Mouse (Mus musculus) layer of hippocampus, adult 2 months (tissue): ENCODE measurements around the gene Jmjd8. TPM values are rescaled to one million over a fixed set of nuclear protein-coding genes. Genes with fewer than 3 reads are reported as not detected.
"Not testable (repeated sequence)": the region's sequence is repeated elsewhere in the genome, so short reads cannot be mapped to it uniquely, and the experiment has no call there.

Experiments used
- DNase-seq, 2 experiments: peaks; one replicate each; pipeline ENCODE4 v3.0.0; 2022; ENCODE audit warnings: low spot score in 2 of 2
- H3K27ac ChIP-seq: fragments of 200-600 bp; 2 replicates; pipeline ENCODE4 v1.8.1; 2022
- H3K4me3 ChIP-seq: fragments of 200-600 bp; 2 replicates; pipeline ENCODE4 v1.8.1; 2022; ENCODE audit warnings: mild to moderate bottlenecking
- CTCF ChIP-seq: fragments of 200-600 bp; conservative IDR thresholded peaks from 2 replicates; pipeline ENCODE4 v1.8.1; 2022; ENCODE audit warnings: antibody characterized with exemption, mild to moderate bottlenecking, moderate library complexity
- total RNA-seq, 2 experiments: library from RNA; stranded (reverse); gene quantifications; 2 replicates each; pipeline ENCODE4 v1.2.3; 2021

Jmjd8 gene
- total RNA-seq, 2 experiments from 2014 or later = 58.0 to 61.1 TPM

DNA sequence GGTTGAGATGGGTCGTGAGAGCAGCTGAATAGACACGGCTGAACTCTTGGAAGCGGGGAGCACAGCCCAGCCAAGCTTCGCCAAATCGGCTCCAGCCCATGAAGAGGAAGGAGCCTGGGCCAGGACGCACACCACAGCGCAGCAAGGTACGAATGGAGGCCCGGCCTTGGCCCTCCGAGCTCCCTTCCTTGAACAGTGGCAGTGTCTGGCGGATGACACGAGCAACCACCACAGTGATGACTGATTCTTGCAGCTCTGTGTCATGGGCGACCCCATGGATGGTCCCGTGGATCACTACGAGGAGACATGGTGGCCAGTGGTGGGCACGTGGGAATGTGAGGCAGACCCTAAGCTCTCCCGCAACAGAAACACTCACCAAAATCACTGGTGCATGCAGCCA lies 33.7 kb upstream of the Jmjd8 start:
- Histone ChIP-seq H3K4me3 (peak overlapping the region; percentile 41), H3K27ac (peak overlapping the region; percentile 95)
- DNase-seq = no peak
- no peak for TF ChIP-seq CTCF

- Histone ChIP-seq H3K4me3 (peak within 1 kb of the TSS; percentile 64), H3K27ac (peak within 1 kb of the TSS; percentile 95)
- peak; percentile 62 to 82 for DNase-seq
- no peak for TF ChIP-seq CTCF
Observed at GRCm38 (mm10) chr17:25795609-25796092, 33.0 kb upstream of the Jmjd8 start, which contains the start of gene AC134908.4. Gene AC134908.4 (minus strand): TSS chr17:25795659.

DNA sequence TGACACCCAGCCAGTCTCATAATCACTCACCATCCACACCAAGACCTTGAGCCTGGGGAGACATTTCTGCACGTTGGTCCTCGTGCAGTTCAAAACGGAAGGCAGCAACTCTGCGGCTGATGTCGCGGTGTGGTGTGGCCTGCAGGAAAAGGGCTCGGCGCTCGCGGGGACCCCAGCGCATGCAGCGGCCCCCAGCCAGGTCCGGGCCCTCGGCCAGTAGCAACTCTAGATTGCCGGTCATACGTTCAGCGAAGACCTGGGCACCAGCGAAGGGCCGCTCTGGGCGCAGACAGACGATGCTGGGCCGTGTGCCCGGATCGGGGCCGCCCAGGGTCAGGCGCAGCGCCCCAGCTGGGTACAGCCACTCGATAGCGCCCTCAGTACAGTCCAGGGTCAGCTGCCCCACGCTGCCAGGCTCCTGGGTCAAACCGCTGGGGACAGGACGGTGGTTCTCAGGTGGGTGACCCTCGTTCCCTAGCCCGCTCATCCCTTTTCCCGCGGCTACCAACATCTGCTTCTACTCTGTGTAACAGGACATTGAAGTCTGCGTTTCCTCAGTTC lies 32.4 kb upstream of the Jmjd8 start:
- Histone ChIP-seq H3K27ac (peak overlapping the region; percentile 95), H3K4me3 (peak overlapping the region; percentile 64)
- no peak for TF ChIP-seq CTCF
- no peak for DNase-seq

DNA sequence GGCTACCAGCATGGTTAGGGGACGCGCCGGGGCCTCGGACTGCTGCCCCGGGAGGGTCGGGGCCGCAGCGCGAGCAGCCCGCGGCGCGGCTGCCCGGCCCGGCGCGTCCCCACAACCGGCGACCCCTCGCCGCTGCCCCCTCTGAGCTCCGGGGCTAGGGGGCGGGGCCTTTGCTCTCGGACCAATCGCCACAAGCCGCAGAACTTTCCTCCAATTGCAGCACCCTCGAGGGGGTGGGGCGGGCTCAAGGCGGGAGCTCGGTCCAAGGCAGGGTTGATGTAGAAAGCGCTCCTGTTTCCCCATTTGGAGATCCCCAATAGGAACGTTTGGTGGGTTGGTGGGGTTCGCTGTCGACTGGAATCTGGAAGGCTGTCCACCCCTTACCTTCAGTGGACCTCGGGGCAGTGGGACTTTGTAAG lies 31.7 kb upstream of the Jmjd8 start, which contains the start of gene Metrn:
Metrn (minus strand) TSS at position 186 of the 419 bp plus-strand sequence.
- TF ChIP-seq CTCF = no peak
- H3K4me3 ChIP-seq = peak within 1 kb of the TSS; percentile 64
- peak within 1 kb of the TSS; percentile 95 for H3K27ac ChIP-seq
- DNase-seq = peak; percentile 73 to 74

GRCm38 (mm10) chr17:25801029-25801428 lies 27.6 kb upstream of the Jmjd8 start:
- peak; percentile 95 for TF ChIP-seq CTCF
- peak; percentile 75 to 77 for DNase-seq
- Histone ChIP-seq H3K4me3 (no peak overlapping the region), H3K27ac (peak overlapping the region; percentile 99)

- Histone ChIP-seq H3K27ac (peak overlapping the region; percentile 99), H3K4me3 (peak overlapping the region; percentile 50)
- no peak for TF ChIP-seq CTCF
- DNase-seq = peak; percentile 86 to 94
Observed at GRCm38 (mm10) chr17:25802825-25803517, 25.7 kb upstream of the Jmjd8 start.

GRCm38 (mm10) chr17:25806507-25806906 lies 22.2 kb upstream of the Jmjd8 start:
- Histone ChIP-seq H3K4me3 (no peak overlapping the region), H3K27ac (no peak overlapping the region)
- DNase-seq = no peak
- no peak for TF ChIP-seq CTCF

GRCm38 (mm10) chr17:25807452-25807851 lies 21.2 kb upstream of the Jmjd8 start:
- not testable (repeated sequence) for DNase-seq, H3K4me3 ChIP-seq, H3K27ac ChIP-seq
- TF ChIP-seq CTCF = peak; percentile 61

DNA sequence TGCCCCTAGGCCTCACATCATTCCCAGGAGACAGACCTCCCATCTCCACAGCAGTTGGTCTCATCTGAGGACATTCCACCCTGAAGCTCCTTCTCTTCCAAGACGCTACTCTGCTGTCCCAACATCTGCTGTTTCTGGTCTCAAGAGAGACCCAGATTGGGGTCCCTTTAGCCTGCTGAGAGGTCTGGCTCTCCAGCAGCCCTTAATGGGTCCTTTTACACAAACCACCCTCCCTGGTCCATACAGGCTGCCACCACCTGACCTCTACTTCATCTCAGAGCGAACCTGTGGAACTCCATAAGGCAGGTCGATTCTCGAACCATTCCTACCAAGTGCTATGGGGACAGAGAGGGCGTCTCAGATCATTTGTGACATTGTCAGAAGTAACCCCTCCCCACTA lies 20.6 kb upstream of the Jmjd8 start:
- TF ChIP-seq CTCF = no peak
- DNase-seq = no peak
- Histone ChIP-seq H3K4me3 (peak overlapping the region; percentile 89; the same call in 1 of the 2 replicates), H3K27ac (peak overlapping the region; percentile 93; the same call in 1 of the 2 replicates)

- peak; percentile 73 for TF ChIP-seq CTCF
- peak within 1 kb of the TSS; percentile 89 for H3K4me3 ChIP-seq
- H3K27ac ChIP-seq = peak within 1 kb of the TSS; percentile 93
- DNase-seq = peak; percentile 91 to 92
Observed at GRCm38 (mm10) chr17:25808789-25809605, 19.7 kb upstream of the Jmjd8 start, which contains the start of gene Fbxl16. Gene Fbxl16 (plus strand): TSS chr17:25809085.

- Histone ChIP-seq H3K27ac (peak overlapping the region; percentile 93), H3K4me3 (peak overlapping the region; percentile 89)
- DNase-seq = no peak
- no peak for TF ChIP-seq CTCF
Observed at GRCm38 (mm10) chr17:25809606-25810340, 18.9 kb upstream of the Jmjd8 start.

GRCm38 (mm10) chr17:25810890-25811289 lies 17.8 kb upstream of the Jmjd8 start:
- H3K4me3 ChIP-seq = peak overlapping the region; percentile 89
- DNase-seq = no peak
- H3K27ac ChIP-seq = peak overlapping the region; percentile 93
- no peak for TF ChIP-seq CTCF
